Mouse (Mus musculus): ENCODE results near the gene Slc45a2.
"Not testable (repeated sequence)": the region's sequence is repeated elsewhere in the genome, so short reads cannot be mapped to it uniquely, and the experiment has no call there.

Slc45a2 gene

DNA sequence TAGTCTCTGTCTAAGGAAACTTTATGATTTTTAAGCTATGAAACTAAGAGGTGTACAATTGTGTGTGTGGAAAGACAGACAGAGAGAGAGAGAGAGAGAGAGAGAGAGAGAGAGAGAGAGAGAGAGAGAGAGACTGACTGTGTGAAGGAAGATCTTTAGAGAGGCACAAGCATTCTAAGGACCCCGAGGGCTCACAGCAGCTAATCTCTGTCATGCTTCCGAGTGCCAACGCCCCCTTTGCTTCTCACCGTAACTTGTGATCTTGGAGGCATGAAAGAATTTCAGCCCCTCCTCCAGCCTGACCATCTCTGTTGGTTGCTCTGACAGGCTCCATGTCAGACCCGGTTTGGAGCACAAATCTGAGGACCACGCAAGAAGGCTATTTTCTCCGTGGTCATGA, at the start of gene Slc45a2:
Slc45a2 (plus strand) TSS at position 301 of the 400 bp plus-strand sequence.
- no peak for DNase-seq (ENCODE audit: low spot score in 2 of 2)

DNA sequence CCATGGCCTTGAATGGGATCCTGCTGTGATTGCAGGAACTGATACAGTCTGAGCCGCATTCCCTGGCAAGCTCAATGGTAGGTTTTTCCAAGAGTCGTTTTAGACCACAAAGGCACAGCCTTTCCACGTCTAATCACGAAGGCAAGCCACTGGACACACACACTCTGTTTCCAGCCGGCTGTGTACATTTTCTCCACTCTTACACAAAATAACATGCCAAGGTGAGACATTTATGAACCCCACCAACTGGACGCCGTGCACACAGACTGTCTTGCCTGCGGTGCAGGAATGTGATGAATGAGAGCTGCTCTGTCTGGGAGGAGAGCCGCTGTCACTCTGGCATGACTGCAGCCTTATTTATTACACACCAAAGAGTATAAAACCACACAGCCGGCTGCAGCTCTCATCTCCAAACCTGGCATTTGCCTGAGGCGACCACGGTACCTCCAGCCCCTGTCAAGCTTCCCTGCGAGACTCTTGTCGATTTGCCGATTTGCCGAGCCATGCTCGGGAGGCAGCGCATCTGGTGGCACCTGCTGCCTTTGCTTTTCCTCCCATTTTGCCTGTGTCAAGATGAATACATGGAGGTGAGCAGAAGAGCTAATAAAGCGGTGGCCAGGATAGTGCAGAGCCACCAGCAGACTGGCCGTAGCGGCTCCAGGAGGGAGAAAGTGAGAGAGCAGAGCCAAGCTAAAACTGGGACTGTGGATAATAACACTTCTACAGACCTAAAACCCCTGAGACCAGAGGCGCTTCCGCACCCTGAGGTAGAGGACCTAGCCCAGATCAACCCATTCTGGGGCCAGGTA, 48.4 kb upstream of the Slc45a2 start, which contains the start of gene C1qtnf3:
C1qtnf3 (plus strand) TSS at position 382 of the 809 bp plus-strand sequence.
- no peak for DNase-seq (ENCODE audit: low spot score in 2 of 2)

DNA sequence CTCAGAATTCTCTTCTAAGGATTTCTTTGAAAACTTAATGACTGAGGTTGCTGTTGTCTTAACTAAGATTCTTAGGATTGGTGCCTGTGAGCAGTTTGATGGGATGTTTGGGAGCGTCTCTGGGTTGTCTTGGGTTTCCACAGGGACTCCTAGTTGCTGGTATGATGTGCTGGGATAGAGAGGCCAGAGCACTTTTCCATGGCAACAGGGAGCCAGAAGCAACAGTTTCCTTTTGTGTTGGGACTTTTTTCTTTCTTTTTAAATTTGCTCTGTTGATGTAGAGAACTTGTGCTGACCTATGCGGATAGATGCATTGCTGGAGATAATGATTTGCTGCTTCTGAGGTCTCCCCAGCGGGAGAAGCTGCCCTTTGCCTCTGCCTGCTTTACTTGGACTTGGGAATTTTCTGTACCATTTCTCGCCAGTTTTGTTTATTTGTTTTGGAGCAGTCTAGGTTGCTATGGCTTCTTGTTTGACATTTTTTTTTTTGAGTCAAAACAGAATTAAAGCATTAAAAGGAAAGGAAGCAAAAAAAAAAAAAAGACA, 47.7 kb upstream of the Slc45a2 start:
- no peak for DNase-seq (ENCODE audit: low spot score in 2 of 2)

DNA sequence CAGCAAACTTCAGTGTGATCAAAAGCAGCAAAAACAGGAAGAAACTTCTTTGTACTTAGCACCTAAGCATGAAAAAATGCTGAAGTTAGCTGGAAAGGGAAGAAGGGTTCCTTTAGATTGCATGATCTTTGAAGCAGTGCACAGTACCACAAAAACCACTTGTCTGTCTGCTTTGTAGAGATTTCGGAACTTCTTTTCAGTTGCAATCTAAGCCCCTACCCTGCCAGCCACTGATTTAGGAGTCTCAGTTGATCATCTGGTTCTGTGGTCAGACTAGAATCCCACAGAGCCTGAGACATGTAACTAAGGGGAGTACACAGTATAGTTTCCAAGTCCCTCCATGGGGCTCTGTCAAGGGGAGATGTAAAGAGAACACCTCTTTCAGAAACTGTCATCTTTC, 47.1 kb upstream of the Slc45a2 start:
- no peak for DNase-seq (ENCODE audit: low spot score in 2 of 2)

DNA sequence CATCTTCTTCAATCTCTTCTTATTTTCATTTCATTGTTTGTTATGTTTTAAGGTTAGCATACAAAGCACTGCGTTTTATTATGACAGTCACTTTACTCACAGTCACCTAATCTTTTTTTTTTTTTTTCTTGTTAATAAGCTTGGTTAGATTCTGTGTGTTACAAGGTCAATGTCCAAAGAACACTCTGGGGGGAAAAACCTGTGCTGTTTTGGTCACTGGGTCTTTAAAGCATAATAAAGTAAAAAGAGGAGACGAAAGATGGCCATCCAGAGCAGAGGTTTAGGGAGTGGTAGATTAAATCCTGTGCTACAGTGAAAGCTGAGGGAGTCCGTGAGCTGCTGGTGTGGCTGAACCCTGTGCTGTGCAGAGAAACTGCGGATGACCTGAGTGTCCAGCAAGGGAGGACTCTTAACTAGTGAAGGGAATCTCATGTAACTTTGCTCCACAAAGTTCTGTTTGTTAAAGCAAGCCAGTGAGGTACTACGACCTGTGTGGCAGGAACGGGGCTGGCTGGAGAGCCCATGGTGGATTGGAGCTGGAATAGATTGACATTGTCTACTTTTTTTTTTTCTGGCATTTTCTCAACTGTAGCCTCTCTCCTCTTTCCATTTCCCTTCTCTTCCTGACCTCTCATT, 46.0 kb upstream of the Slc45a2 start:
- no peak for DNase-seq (ENCODE audit: low spot score in 2 of 2)

DNA sequence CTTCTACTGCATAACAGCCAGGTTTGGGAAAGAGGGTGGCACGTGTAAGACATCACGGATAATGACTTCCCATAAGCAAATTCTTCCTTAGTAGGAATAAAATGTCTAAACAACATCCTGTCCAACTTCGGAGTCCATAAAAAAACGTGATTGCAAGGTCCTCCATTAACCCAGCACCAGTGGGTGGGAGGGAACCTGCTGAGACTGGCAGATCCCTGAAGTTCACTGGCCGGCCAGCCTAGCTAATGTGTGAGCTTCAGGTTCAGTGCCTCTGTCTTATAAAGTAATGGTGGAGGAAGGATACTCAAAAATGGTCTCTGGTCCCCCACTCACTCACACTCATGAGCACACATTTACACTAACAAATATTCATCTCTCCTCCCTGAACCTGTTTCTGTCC, 45.4 kb upstream of the Slc45a2 start:
- DNase-seq (ENCODE audit: low spot score in 2 of 2) = no peak

DNA sequence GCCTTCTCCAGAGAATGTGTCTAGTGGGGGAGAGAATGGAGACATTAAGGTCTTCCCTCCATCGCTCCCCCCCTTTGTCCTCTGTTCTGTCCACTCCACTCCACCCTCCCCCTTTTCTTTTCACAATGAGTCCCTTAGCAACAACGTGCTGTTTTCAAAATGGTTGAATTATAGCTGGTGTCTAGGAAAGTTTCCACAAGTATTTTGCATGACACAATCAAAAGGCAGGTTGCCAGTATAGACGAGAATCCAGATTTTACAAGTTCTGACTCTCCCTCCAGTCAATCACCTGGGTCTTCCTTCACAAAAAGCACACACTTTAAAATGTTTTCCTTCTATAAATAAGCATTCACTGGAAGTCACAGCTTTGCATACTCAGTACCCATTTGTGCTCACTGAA, 43.8 kb upstream of the Slc45a2 start:
- no peak for DNase-seq (ENCODE audit: low spot score in 2 of 2)

DNA sequence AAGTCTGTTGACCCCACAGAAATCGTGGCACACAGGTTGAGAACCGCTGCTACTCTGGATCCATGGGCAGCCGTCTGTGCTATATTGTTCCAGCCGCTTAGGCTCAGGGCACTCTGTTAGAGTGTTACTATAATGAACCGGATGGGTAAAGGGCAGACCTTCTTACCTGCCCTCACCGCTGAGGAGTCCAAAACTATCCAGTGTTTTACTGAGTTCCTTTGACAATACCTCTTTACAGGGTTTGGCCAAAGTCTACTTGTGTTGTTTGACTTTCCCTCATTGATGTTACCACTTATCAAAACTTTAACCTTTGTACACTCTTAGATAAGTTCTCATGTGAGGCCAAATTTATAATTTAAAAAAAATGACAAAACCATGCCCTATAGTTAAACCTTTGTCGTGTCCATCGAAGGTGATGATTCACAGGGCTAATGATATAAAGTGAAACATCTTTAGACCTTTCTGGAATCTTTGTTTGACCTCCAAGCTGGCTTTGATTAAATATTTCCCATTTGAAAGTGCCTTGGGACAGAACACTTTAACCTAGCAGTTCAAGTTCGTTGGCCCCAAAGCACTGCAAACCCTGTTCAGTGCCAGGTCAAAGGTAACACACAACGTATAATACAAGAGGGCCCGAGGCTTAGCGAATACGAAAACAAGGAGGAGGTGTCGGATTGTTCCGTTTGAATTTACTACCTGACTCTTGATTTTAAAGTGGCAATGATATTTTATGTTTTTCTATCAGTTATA, 41.1 kb upstream of the Slc45a2 start:
- DNase-seq (ENCODE audit: low spot score in 2 of 2) = no peak

DNA sequence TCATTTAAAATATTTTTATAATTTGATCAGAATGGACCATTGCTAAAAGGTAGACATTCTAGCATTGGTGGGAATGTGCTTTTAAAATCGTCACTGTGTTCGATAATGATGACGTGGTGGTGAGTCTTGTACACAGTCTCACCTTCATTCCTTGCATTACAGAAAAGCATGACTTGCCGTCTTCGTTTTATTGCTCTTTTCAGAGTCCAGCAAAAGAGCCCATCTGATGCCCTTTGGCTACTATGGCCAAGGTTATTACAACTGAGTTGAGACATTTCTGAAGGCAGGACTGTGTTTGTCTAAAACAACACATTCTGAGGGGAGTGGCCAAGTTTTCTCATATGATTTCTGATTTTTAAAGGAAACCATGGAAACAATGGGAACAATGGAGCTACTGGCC, 40.3 kb upstream of the Slc45a2 start:
- DNase-seq (ENCODE audit: low spot score in 2 of 2) = no peak

DNA sequence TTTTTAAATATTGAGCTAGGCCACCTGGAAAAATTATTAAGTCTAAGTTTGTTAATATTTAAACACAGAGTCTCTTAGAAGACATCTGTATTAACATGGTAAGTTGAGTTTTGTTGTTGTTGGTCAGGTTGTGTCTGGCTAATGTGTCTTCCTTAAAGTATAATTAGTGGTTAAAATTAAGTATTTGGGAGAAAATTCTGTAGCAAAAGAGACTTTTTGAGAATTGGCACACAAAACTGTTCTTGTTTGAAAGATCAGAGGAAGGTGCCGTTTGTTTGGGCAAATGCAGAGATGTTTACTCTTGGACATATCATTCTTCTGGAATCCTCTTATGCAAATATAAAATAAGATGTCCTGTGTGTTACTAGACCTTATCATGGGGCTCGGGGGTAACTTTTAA, 37.9 kb upstream of the Slc45a2 start:
- DNase-seq (ENCODE audit: low spot score in 2 of 2) = no peak

DNA sequence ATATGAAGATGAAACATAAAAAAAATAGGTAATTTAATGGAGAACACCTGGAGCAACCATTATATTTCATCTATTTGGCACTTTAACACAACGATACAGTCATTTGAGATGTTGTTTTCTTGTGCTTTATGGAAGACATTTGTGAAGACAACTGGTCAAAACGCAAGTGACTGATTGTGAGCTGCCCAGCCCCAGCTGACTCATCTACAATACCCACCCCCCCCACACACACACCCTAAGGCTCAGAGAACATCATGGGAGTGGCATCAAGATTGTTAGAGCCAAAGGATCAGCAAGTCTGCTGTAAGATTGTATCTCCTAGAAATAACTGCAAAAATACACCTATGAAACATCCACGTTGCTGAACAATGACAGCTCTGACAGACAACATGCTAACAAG, 31.1 kb upstream of the Slc45a2 start:
- no peak for DNase-seq (ENCODE audit: low spot score in 2 of 2)

DNA sequence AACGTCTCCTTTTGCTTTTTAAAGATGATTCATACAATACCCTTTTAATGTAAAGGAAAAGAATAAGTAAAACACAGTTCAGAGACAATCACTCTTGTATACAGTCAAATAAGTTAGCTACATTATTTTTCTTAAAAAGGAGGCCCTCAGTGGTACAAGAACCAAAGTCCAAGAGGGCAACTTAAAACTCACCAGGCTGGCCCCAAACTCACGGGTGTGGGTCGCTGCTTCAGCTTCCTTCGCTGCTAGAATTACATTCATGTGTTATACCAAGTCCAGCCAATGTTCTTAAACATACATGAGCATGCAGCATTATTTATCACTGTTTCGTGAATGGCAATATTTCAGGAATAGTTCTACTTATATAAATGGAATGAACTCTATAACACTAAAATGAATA, 29.7 kb upstream of the Slc45a2 start:
- no peak for DNase-seq (ENCODE audit: low spot score in 2 of 2)

DNA sequence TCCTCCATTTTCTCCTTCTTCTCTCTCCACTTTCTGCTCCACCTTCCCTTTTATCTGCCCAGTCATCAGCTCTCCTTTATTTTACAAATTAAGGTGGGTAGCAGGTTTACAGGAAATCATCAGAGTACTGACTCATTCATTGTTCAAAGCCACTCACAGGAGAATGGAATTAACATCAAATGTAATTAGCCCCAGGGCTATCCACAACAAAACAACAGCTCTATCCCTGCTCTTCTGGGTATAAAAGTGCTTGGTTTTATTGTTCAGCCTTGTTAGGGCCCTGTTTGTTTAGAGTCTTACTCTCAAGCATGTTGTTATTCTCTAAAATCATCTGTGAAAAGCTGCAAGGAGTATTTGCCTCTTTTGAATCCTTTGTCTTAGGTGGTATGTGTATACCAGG, 23.4 kb upstream of the Slc45a2 start:
- DNase-seq (ENCODE audit: low spot score in 2 of 2) = no peak

DNA sequence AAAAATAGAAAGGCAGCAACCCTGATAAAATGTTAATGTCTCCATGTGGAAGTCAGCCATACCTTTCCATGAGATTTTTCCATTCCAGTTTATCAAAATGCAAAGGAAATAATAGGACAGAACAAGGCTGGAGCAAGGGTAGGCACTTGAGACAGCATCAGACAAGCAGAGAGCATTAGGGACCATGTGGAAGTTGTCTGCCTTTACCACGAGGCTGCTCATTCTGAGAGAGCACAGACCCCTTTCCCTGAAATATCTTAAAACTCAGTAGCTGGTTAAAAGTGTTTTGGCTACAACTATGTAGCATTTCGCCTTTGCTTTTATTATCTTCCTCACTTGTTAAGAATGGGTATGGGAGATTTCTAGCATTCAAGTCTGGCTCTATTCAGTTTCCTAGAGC, 19.8 kb upstream of the Slc45a2 start:
- no peak for DNase-seq (ENCODE audit: low spot score in 2 of 2)

DNA sequence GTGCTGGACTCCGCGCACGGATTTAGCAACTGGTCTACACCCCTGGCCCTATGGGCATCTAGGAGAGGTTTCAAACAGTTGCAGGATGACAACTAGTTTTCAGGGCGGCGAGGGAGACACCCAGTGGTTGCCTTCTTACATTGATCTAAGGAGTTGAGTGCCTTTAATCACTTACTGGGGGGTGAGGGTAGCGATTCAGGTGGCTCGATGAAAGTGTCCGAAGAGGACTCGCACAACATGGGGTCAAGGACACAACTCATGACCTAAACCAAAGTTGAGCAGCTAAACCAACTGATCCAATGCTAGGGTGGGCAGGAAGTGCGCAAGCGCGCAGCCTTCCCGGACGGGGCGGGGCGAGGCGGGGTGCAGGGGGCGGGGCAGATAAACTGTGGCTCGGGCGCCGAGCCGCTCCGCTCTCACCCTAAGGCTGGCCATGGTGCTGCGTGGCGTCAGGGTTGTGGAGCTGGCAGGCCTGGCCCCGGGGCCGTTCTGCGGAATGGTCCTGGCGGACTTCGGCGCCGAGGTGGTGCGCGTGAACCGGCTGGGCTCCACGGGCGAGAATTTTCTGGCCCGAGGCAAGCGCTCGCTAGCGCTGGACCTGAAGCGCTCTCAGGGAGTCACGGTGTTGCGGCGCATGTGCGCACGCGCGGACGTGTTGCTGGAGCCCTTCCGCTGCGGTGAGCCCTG, 19.0 kb upstream of the Slc45a2 start, which contains the start of gene Amacr:
Amacr (plus strand) TSS at position 380 of the 687 bp plus-strand sequence.
- peak; percentile 88 to 90 for DNase-seq (ENCODE audit: low spot score in 2 of 2)

DNA sequence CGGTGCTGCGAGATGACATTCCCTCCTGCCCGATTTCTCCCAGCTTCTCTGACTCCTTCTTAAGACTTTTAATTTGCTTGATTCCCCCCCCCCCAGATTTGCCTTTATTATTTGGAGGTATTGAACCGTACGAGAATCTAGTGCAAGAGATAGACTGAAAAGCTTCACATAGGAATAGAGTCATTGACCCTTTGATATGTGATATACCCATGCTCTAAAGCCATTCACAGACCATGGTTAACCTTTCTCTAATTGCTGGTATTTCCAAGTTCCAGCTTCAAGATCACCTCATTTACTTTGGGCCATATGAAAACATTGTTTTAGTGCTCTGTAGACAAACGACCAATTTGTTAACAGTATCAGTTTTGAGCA, 18.5 kb upstream of the Slc45a2 start:
- DNase-seq (ENCODE audit: low spot score in 2 of 2) = no peak

DNA sequence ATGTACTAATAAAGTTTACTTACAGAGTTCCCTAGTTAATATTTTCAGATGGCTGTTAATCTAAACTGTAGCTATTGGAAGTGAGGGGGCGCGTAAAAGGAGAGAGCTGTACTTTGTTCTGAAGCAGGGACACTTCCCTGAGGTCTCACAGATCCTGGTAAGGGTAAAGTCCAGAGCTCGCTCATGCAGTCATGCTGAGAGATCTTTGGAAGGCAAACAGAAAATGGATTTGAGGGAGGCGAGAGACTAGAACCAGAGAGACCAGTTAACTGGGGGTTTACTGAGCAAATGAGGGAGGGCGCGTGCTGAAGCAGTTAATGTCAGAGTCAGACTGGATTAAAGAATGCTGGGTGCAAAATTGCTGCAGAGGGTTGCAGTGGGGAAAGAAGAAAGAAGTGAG, 14.8 kb upstream of the Slc45a2 start:
- DNase-seq (ENCODE audit: low spot score in 2 of 2) = no peak

DNA sequence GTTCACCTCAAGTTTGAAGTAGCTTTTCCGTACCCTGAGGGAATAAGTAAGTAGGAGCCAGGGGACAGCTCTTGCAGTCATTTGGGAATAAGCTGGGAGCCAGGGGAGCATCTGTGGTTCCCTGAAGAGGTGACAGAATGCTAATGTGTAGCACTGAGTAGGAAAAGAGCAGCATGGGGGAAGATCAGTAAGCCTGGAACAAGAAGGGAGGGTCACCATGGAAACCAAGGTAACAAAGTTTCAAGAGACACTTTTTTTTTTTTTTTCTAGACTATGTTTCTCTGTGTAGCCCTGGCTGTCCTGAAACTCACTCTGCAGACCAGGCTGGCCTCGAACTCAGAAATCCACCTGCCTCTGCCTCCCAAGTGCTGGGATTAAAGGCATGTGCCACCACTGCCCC, 14.0 kb upstream of the Slc45a2 start:
- not testable (repeated sequence) for DNase-seq (ENCODE audit: low spot score in 2 of 2)

DNA sequence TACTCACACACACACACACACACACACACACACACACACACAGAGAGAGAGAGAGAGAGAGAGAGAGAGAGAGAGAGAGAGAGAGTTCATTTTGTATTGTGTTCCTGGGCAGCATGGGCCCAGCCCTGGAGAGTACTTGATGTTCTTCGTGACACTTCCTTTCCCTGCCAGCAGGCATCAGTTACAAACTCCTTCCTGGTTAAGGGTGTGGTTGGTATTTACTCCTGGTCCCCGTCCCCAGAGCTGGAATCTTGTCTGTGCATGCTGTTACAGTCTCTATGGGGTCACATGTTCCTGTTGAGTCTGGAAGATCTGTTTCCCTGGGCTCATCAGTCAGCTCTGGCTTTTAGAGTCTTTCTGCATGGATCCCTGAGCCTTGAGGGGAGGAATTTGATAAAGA, 10.1 kb upstream of the Slc45a2 start:
- DNase-seq (ENCODE audit: low spot score in 2 of 2) = no peak

DNA sequence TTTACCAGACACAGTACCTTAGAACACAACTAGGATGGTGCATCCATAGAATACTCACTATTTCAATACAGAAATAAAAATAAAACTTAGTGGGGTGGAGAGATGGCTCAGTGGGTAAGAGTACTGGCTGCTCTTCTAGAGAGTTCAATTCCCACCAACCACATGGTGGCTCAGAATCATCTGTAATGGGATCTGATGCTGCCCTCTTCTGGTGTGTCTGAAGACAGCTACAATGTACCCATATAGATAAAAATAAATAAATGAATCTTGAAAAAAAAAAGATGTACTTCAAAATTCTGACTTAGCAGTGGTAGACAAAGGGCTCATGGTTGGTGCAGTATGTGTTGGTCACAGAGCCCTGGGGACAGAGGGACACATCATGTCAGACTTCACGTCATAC, 9.0 kb upstream of the Slc45a2 start:
- no peak for DNase-seq (ENCODE audit: low spot score in 2 of 2)

DNA sequence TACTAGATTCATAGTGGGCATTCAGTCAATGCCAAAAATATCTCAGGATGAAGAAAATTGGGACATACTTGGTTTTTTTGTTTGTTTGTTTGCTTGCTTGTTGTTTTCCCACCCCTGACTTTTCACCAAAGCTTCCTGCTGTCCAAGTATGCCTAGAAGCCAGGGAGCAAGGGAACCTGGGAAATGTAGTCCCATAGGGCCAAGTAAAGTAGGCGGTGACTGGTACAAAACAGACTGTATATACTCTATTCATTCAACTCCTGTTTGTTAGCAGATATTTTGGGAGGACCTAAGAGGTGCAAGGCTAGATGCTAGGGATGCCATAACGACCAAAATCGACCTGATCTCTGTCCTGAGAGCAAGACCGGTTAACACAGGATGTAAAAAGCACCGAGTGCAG, 689 bp upstream of the Slc45a2 start:
- DNase-seq (ENCODE audit: low spot score in 2 of 2) = no peak

DNA sequence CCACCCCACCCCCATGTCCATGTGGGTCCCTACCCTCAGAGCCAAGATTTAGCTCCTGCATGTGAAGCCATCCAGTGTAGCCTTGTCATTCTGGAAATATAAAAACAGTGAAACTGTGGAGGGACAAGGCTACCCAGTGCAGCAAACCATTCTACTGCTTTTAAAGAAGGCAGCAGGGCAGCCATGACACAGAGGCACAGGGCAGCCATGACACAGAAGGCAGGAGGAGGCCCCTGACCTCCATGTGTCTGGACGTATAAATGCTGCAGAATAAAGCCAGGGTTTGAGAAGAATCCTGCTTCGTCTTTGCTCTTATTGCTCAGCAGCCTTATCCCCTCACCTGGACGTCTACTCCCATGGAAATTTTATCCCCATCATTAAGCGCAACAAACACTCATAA, 3.3 kb downstream of the Slc45a2 start:
- no peak for DNase-seq (ENCODE audit: low spot score in 2 of 2)

Measured in right cerebral cortex, postnatal 36 days (tissue).